8 mouse cellular contexts compared by ENCODE assay signal in genomic region chr15:103069173-103069572, GRCm38 (mm10). TPM values are rescaled to one million over a fixed set of nuclear protein-coding genes. Genes with fewer than 3 reads are reported as not detected.
DNase-seq lines count a peak whose midpoint lies in the region; ATAC-seq and TF ChIP-seq lines count a peak whose summit lies in the region.

No protein-coding gene starts in this region.

- DNase-seq in liver, embryonic 11.5 days (ENCODE audit: low spot score): no peak
- no peak for DNase-seq in liver
- DNase-seq in embryo, embryonic 10.5 days (ENCODE audit: low spot score): peak; percentile 80
- no peak for DNase-seq in hindbrain, postnatal 0 days (ENCODE audit: low spot score)
- no peak for DNase-seq in layer of hippocampus, adult 8-10 months (ENCODE audit: low spot score in 2 of 2)
- DNase-seq in left cerebral cortex, adult 18-20 months (ENCODE audit: low spot score in 2 of 2): no peak
- no peak for DNase-seq in right cerebral cortex, postnatal 4 days

- no peak for ATAC-seq in liver, embryonic 11.5 days (replicated peaks; ENCODE audit: low FRiP score)
- ATAC-seq in hindbrain, postnatal 0 days: peak; percentile 32; the same call in 1 of the 2 replicates
- ATAC-seq in neural tube, embryonic 12.5 days (ENCODE audit: low FRiP score, low read depth): peak; percentile 75

- H3K27me3 ChIP-seq in liver, embryonic 11.5 days (replicated peaks; ENCODE audit: control insufficient read depth, insufficient read depth, low read length): peaks cover 71% of the 10 kb centered on the region
- peaks cover 59% of the 10 kb centered on the region for H3K27me3 ChIP-seq in hindbrain, postnatal 0 days (ENCODE audit: insufficient read depth, low read length)
- H3K27me3 ChIP-seq in neural tube, embryonic 12.5 days (replicated peaks): no peaks in the 10 kb centered on the region

- no peak overlapping the region for H3K4me3 ChIP-seq in liver, embryonic 11.5 days (ENCODE audit: low read depth, low read length)
- H3K4me3 ChIP-seq in hindbrain, postnatal 0 days (ENCODE audit: low read length): no peak overlapping the region
- peak overlapping the region; percentile 9; the same call in 1 of the 2 replicates for H3K4me3 ChIP-seq in neural tube, embryonic 12.5 days

- H3K36me3 ChIP-seq in liver, embryonic 11.5 days (ENCODE audit: control insufficient read depth, insufficient read depth, low read length): no peaks in the 10 kb centered on the region
- no peaks in the 10 kb centered on the region for H3K36me3 ChIP-seq in hindbrain, postnatal 0 days (ENCODE audit: insufficient read depth, low read length)
- H3K36me3 ChIP-seq in neural tube, embryonic 12.5 days: no peaks in the 10 kb centered on the region

- 1% methylated on average over 18 of the region's 18 CpGs for WGBS in liver, embryonic 11.5 days
- 1% methylated on average over 18 of the region's 18 CpGs for WGBS in hindbrain, postnatal 0 days
- under 1% methylated on average over 18 of the region's 18 CpGs for WGBS in neural tube, embryonic 12.5 days

- H3K4me1 ChIP-seq in liver, embryonic 11.5 days (replicated peaks; ENCODE audit: control insufficient read depth, insufficient read depth, low read length): no peaks in the 10 kb centered on the region; the same call in 1 of the 2 replicates
- no peaks in the 10 kb centered on the region for H3K4me1 ChIP-seq in hindbrain, postnatal 0 days (ENCODE audit: insufficient read depth, low read length)
- H3K4me1 ChIP-seq in neural tube, embryonic 12.5 days: peaks cover 74% of the 10 kb centered on the region

- H3K27ac ChIP-seq in liver, embryonic 11.5 days (ENCODE audit: low read depth, low read length): peak overlapping the region; percentile 43; the same call in 1 of the 2 replicates
- H3K27ac ChIP-seq in hindbrain, postnatal 0 days: no peak overlapping the region
- H3K27ac ChIP-seq in neural tube, embryonic 12.5 days: peak overlapping the region; percentile 57; the same call in 1 of the 2 replicates

- no peak overlapping the region for H3K9ac ChIP-seq in liver, embryonic 11.5 days (ENCODE audit: low read depth, low read length)
- no peak overlapping the region for H3K9ac ChIP-seq in hindbrain, postnatal 0 days (replicated peaks; ENCODE audit: low read length)
- peak overlapping the region; percentile 30 for H3K9ac ChIP-seq in neural tube, embryonic 12.5 days

- H3K9me3 ChIP-seq in liver, embryonic 11.5 days (ENCODE audit: control insufficient read depth, low read length): no peaks in the 10 kb centered on the region
- H3K9me3 ChIP-seq in hindbrain, postnatal 0 days (ENCODE audit: low read length): no peaks in the 10 kb centered on the region
- H3K9me3 ChIP-seq in neural tube, embryonic 12.5 days: no peaks in the 10 kb centered on the region

- TF ChIP-seq CTCF in hindbrain, postnatal 0 days (IDR thresholded peaks at IDR 0.05; ENCODE audit: low read depth): no peak

- H3K4me2 ChIP-seq in liver, embryonic 11.5 days: peak overlapping the region; percentile 49
- peak overlapping the region; percentile 23; the same call in 1 of the 2 replicates for H3K4me2 ChIP-seq in hindbrain, postnatal 0 days (ENCODE audit: low read depth, low read length)
- H3K4me2 ChIP-seq in neural tube, embryonic 12.5 days (replicated peaks): peak overlapping the region; percentile 55

RNA-seq across cellular contexts. Expression of gene Hoxc4, which starts 50.4 kb away (rescaled TPM):
- polyA plus RNA-seq in liver, embryonic 11.5 days (2014; fragmentation: Nextera tagmentation; extraction: Ambion mirVana): 5.9 and 6.2 TPM in 2 replicates
- total RNA-seq in hindbrain, postnatal 0 days (2014; rRNA removed): 12.5 and 13.1 TPM in 2 replicates
- polyA plus RNA-seq in hindbrain, postnatal 0 days (2015; fragmentation: Nextera tagmentation; extraction: Ambion mirVana): 33.0 and 35.4 TPM in 2 replicates
- 69.5 and 77.4 TPM in 2 replicates for polyA plus RNA-seq in neural tube, embryonic 12.5 days (2016; fragmentation: Nextera tagmentation; extraction: Ambion mirVana)
- total RNA-seq in layer of hippocampus, adult 8-10 months (2022): not detected
- total RNA-seq in left cerebral cortex, adult 18-20 months (2021): not detected

Comparison
In these comparisons a context has a peak if more than half of its experiments do, and no peak if none do; other contexts are left out.
1. RNA of gene Hoxc4, which starts 50.4 kb away (total RNA-seq): 12.5 to 13.1 TPM in hindbrain, postnatal 0 days; not detected in layer of hippocampus, adult 8-10 months and not detected in left cerebral cortex, adult 18-20 months; every median in the first group is over 10 times any median in the second.
2. Peak in every context shown above with its lines, with median percentiles within 50 percentile points of each other: H3K4me2 ChIP-seq.